Mouse (Mus musculus): Measurements from ENCODE around the gene Scd4. TPM values are rescaled to one million over a fixed set of nuclear protein-coding genes. Genes with fewer than 3 reads are reported as not detected.

Gene Scd4
- total RNA-seq, 2 experiments from 2014 or later: 2.5 to 2.6 TPM

- no peak for DNase-seq (ENCODE audit: low spot score in 2 of 2)
Measured at GRCm38 (mm10) chr19:44377629-44378375, 44.9 kb downstream of the Scd4 start.

GRCm38 (mm10) chr19:44379090-44379489, 46.2 kb downstream of the Scd4 start:
- DNase-seq (ENCODE audit: low spot score in 2 of 2): no peak

- DNase-seq (ENCODE audit: low spot score in 2 of 2): no peak
Measured at GRCm38 (mm10) chr19:44380065-44380464, 47.2 kb downstream of the Scd4 start.

- DNase-seq (ENCODE audit: low spot score in 2 of 2): no peak
Measured at GRCm38 (mm10) chr19:44382682-44383321, 49.9 kb downstream of the Scd4 start.

- no peak for DNase-seq (ENCODE audit: low spot score in 2 of 2)
Measured at GRCm38 (mm10) chr19:44385887-44386498, 53.1 kb downstream of the Scd4 start.

GRCm38 (mm10) chr19:44387089-44387671, 54.3 kb downstream of the Scd4 start:
- no peak for DNase-seq (ENCODE audit: low spot score in 2 of 2)

- no peak for DNase-seq (ENCODE audit: low spot score in 2 of 2)
Measured at GRCm38 (mm10) chr19:44387746-44388474, 55.0 kb downstream of the Scd4 start.

GRCm38 (mm10) chr19:44388475-44389428, 55.9 kb downstream of the Scd4 start:
- peak; percentile 85 to 89 for DNase-seq (ENCODE audit: low spot score in 2 of 2)

GRCm38 (mm10) chr19:44389507-44389906, 56.6 kb downstream of the Scd4 start:
- DNase-seq (ENCODE audit: low spot score in 2 of 2): no peak

- DNase-seq (ENCODE audit: low spot score in 2 of 2): no peak
Measured at GRCm38 (mm10) chr19:44391856-44392255, 59.0 kb downstream of the Scd4 start.

GRCm38 (mm10) chr19:44392339-44393009, 59.6 kb downstream of the Scd4 start:
- no peak for DNase-seq (ENCODE audit: low spot score in 2 of 2)

GRCm38 (mm10) chr19:44393962-44394422, 61.1 kb downstream of the Scd4 start:
- DNase-seq (ENCODE audit: low spot score in 2 of 2): no peak

- DNase-seq (ENCODE audit: low spot score in 2 of 2): no peak
Measured at GRCm38 (mm10) chr19:44394972-44395371, 62.1 kb downstream of the Scd4 start.

Small RNAs within 50 kb of the gene (microRNA-seq; reads per million reads assigned to microRNA genes)
- 0.28 to 2.0 reads per million in 2 experiments for gene Mir5114

Other genes starting within 250 kb of the Scd4 start
- gene Chuk, start 225.6 kb upstream of the Scd4 start, total RNA-seq (2021): 10 to 100 TPM; 42.4 to 53.2 TPM
- gene Cwf19l1, start 197.2 kb upstream of the Scd4 start, total RNA-seq (2021): 10 to 100 TPM; 16.2 to 16.6 TPM
- 10 to 100 TPM; 66.4 to 67.3 TPM for gene Bloc1s2, start 186.6 kb upstream of the Scd4 start, total RNA-seq (2021)
- gene Pkd2l1, start 140.7 kb upstream of the Scd4 start, total RNA-seq (2021): not detected
- under 1 TPM; 0.62 TPM for gene Scd3, start 129.8 kb upstream of the Scd4 start, total RNA-seq (2021)
- gene Scd2, start 39.4 kb upstream of the Scd4 start, total RNA-seq (2021): 100 to 1,000 TPM; 702 to 713 TPM
- 100 to 1,000 TPM; 147 to 154 TPM for gene Scd1, start 74.8 kb downstream of the Scd4 start, total RNA-seq (2021)
- gene Wnt8b, start 160.4 kb downstream of the Scd4 start, total RNA-seq (2021): under 1 TPM; 0.21 to 0.37 TPM
- under 1 TPM; 0.14 to 0.24 TPM for gene Sec31b, start 212.8 kb downstream of the Scd4 start, total RNA-seq (2021)
- gene Gm20538, start 219.7 kb downstream of the Scd4 start, total RNA-seq (2021): not detected
- 100 to 1,000 TPM; 428 to 432 TPM for gene Ndufb8, start 222.3 kb downstream of the Scd4 start, total RNA-seq (2021)
- 10 to 100 TPM; 30.5 to 31.2 TPM for gene Hif1an, start 229.8 kb downstream of the Scd4 start, total RNA-seq (2021)

All from layer of hippocampus, postnatal 14 days (tissue).